Mouse (Mus musculus): ENCODE measurements around the gene Psors1c2. TPM values are rescaled to one million over a fixed set of nuclear protein-coding genes. Genes with fewer than 3 reads are reported as not detected.

Psors1c2 gene
- polyA plus RNA-seq, 1 experiment: 7.0 TPM

DNA sequence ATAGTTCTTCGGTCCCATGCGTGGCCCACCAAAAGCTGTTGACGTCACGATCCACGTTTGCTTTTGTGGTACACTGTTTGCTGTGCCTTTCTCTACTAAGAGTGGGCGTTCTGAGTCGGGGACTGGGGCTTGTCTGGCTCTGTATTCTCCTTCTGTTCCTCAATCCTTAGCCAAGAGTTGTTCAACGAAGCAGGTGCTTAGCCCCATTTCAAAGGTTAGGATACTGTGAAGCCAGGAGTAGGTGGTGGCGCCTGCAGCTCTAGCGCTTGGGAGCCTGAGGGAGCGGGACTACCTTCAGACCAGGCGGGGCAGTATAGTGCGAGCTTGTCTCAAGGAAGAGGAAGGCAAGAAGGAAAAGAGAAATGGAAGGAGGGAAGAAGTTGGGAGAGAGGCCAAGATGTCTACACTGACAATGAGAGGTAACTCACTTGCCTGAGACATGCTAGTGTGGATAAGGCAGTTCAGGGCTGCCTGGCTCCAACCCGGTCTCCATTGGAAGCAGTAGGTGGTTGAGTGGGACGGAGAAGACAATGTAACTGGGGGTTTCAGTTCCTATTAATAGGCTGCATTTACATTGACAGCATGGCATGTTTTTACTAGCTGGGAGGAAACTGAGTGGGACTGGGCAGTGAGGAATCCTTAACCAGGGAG, 9.9 kb downstream of the Psors1c2 start:
- Histone ChIP-seq H3K9me3 (replicated peaks; ENCODE audit: control insufficient read depth, insufficient read depth, low read length, poor library complexity, severe bottlenecking) (no peaks in the 10 kb centered on the region), H3K36me3 (ENCODE audit: control insufficient read depth, insufficient read depth, low read length, poor library complexity, severe bottlenecking) (no peaks in the 10 kb centered on the region), H3K27me3 (ENCODE audit: control insufficient read depth, insufficient read depth, low read length, poor library complexity, severe bottlenecking) (no peaks in the 10 kb centered on the region), H3K27ac (ENCODE audit: insufficient read depth, low read length) (peak overlapping the region; percentile 59), H3K4me1 (ENCODE audit: control insufficient read depth, insufficient read depth, low read length) (peaks cover 5% of the 10 kb centered on the region), H3K4me3 (ENCODE audit: low read depth, low read length) (no peak overlapping the region), H3K9ac (ENCODE audit: low read depth, poor library complexity, severe bottlenecking) (no peak overlapping the region; the same call in 1 of the 2 replicates)
- TF ChIP-seq CTCF (IDR thresholded peaks at IDR 0.05; ENCODE audit: low read depth, low read length): no peak
- TF ChIP-seq EP300 (IDR thresholded peaks at IDR 0.05; ENCODE audit: insufficient read depth, low read depth, low read length): no peak
- no peak for TF ChIP-seq POLR2A (IDR thresholded peaks at IDR 0.05; ENCODE audit: insufficient read depth, low read length)

- H3K9ac ChIP-seq (ENCODE audit: low read depth, poor library complexity, severe bottlenecking): no peak overlapping the region; the same call in 1 of the 2 replicates
- H3K36me3 ChIP-seq (ENCODE audit: control insufficient read depth, insufficient read depth, low read length, poor library complexity, severe bottlenecking): no peaks in the 10 kb centered on the region
- no peaks in the 10 kb centered on the region for H3K9me3 ChIP-seq (replicated peaks; ENCODE audit: control insufficient read depth, insufficient read depth, low read length, poor library complexity, severe bottlenecking)
- TF ChIP-seq CTCF (IDR thresholded peaks at IDR 0.05; ENCODE audit: low read depth, low read length): no peak
- TF ChIP-seq EP300 (IDR thresholded peaks at IDR 0.05; ENCODE audit: insufficient read depth, low read depth, low read length): peak; percentile 81
- no peaks in the 10 kb centered on the region for H3K27me3 ChIP-seq (ENCODE audit: control insufficient read depth, insufficient read depth, low read length, poor library complexity, severe bottlenecking)
- peaks cover 5% of the 10 kb centered on the region for H3K4me1 ChIP-seq (ENCODE audit: control insufficient read depth, insufficient read depth, low read length)
- no peak overlapping the region for H3K4me3 ChIP-seq (ENCODE audit: low read depth, low read length)
- peak overlapping the region; percentile 66 for H3K27ac ChIP-seq (ENCODE audit: insufficient read depth, low read length)
These were observed 10.4 kb downstream of the Psors1c2 start for GRCm38 (mm10) chr17:35543412-35543861.

DNA sequence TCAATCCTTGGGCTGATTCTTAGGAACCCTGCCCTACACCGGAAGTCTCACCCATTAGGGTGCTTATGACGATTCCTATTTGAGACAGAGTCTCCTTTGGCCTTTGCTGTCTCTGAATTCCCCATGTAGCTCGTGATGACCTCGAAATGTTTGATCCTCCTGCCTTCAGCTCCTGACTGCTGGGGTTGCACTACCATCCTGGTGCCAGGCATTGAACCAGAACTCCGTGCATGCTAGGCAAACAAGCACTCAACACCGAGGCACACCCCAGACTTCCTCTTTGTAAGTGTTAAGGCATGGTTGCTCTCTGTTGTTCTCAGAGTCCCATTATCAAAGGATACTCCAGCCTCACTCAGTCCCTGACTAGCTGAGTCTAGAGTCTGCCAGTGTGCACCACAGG, 11.0 kb downstream of the Psors1c2 start:
- Histone ChIP-seq H3K4me3 (ENCODE audit: low read depth, low read length) (no peak overlapping the region), H3K27ac (ENCODE audit: insufficient read depth, low read length) (peak overlapping the region; percentile 66), H3K9ac (ENCODE audit: low read depth, poor library complexity, severe bottlenecking) (no peak overlapping the region), H3K36me3 (ENCODE audit: control insufficient read depth, insufficient read depth, low read length, poor library complexity, severe bottlenecking) (no peaks in the 10 kb centered on the region), H3K27me3 (ENCODE audit: control insufficient read depth, insufficient read depth, low read length, poor library complexity, severe bottlenecking) (no peaks in the 10 kb centered on the region), H3K4me1 (ENCODE audit: control insufficient read depth, insufficient read depth, low read length) (peaks cover 7% of the 10 kb centered on the region), H3K9me3 (replicated peaks; ENCODE audit: control insufficient read depth, insufficient read depth, low read length, poor library complexity, severe bottlenecking) (no peaks in the 10 kb centered on the region)
- TF ChIP-seq POLR2A (IDR thresholded peaks at IDR 0.05; ENCODE audit: insufficient read depth, low read length) (no peak), EP300 (IDR thresholded peaks at IDR 0.05; ENCODE audit: insufficient read depth, low read depth, low read length) (no peak), CTCF (IDR thresholded peaks at IDR 0.05; ENCODE audit: low read depth, low read length) (no peak)

DNA sequence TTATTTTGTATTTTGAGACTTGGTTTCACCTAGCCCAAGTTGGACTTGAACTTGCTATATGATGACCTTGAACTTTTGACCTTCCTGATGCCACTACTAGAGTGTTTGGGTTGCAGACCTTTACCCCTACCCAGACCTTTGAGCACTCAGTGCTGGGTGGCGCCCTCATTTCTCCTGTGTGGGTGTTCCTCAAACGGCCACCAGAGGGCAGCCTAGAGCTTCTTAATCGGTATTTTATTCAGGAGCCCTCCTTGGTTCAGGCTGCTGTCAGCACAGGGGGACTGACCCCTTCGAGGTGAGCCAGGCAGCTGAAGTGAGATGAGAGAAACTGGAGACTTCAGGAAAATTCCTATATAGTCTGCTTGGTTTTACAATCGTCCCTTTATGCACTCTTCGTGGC, 11.7 kb downstream of the Psors1c2 start:
- H3K9me3 ChIP-seq (replicated peaks; ENCODE audit: control insufficient read depth, insufficient read depth, low read length, poor library complexity, severe bottlenecking): no peaks in the 10 kb centered on the region
- no peak overlapping the region for H3K9ac ChIP-seq (ENCODE audit: low read depth, poor library complexity, severe bottlenecking)
- no peaks in the 10 kb centered on the region for H3K27me3 ChIP-seq (ENCODE audit: control insufficient read depth, insufficient read depth, low read length, poor library complexity, severe bottlenecking)
- H3K4me1 ChIP-seq (ENCODE audit: control insufficient read depth, insufficient read depth, low read length): peaks cover 5% of the 10 kb centered on the region
- no peak for TF ChIP-seq EP300 (IDR thresholded peaks at IDR 0.05; ENCODE audit: insufficient read depth, low read depth, low read length)
- TF ChIP-seq POLR2A (IDR thresholded peaks at IDR 0.05; ENCODE audit: insufficient read depth, low read length): no peak
- TF ChIP-seq CTCF (IDR thresholded peaks at IDR 0.05; ENCODE audit: low read depth, low read length): peak; percentile 90
- H3K4me3 ChIP-seq (ENCODE audit: low read depth, low read length): no peak overlapping the region
- no peaks in the 10 kb centered on the region for H3K36me3 ChIP-seq (ENCODE audit: control insufficient read depth, insufficient read depth, low read length, poor library complexity, severe bottlenecking)
- H3K27ac ChIP-seq (ENCODE audit: insufficient read depth, low read length): no peak overlapping the region

DNA sequence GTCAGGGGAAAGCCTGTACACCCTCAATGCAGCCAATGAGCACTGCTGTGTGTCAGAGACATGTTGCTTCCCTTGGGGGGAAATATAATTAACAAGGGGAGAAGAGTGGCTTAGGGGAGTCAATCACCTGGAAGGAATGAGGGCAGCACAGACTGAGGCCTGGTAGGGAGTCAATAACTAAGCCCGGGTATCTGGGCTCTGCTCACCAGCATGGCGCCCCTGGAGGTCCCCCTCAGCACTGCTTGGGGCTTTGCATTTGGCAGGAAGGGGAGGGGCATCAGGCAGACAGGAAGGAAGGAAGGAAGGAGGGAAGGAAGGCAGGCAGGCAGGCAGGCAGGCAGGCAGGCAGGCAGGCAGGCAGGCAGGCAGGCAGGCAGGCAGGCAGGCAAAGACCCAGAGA, 14.5 kb downstream of the Psors1c2 start:
- no peaks in the 10 kb centered on the region for H3K36me3 ChIP-seq (ENCODE audit: control insufficient read depth, insufficient read depth, low read length, poor library complexity, severe bottlenecking)
- TF ChIP-seq EP300 (IDR thresholded peaks at IDR 0.05; ENCODE audit: insufficient read depth, low read depth, low read length): 0 out of 2 replicates have a peak, but pooled peaks have one; percentile 29
- TF ChIP-seq CTCF (IDR thresholded peaks at IDR 0.05; ENCODE audit: low read depth, low read length): peak; percentile 47
- no peak for TF ChIP-seq POLR2A (IDR thresholded peaks at IDR 0.05; ENCODE audit: insufficient read depth, low read length)
- no peaks in the 10 kb centered on the region for H3K27me3 ChIP-seq (ENCODE audit: control insufficient read depth, insufficient read depth, low read length, poor library complexity, severe bottlenecking)
- H3K4me1 ChIP-seq (ENCODE audit: control insufficient read depth, insufficient read depth, low read length): peaks cover 11% of the 10 kb centered on the region
- H3K9me3 ChIP-seq (replicated peaks; ENCODE audit: control insufficient read depth, insufficient read depth, low read length, poor library complexity, severe bottlenecking): no peaks in the 10 kb centered on the region
- H3K4me3 ChIP-seq (ENCODE audit: low read depth, low read length): peak overlapping the region; percentile 47
- peak overlapping the region; percentile 21 for H3K9ac ChIP-seq (ENCODE audit: low read depth, poor library complexity, severe bottlenecking)
- peak overlapping the region; percentile 91 for H3K27ac ChIP-seq (ENCODE audit: insufficient read depth, low read length)

DNA sequence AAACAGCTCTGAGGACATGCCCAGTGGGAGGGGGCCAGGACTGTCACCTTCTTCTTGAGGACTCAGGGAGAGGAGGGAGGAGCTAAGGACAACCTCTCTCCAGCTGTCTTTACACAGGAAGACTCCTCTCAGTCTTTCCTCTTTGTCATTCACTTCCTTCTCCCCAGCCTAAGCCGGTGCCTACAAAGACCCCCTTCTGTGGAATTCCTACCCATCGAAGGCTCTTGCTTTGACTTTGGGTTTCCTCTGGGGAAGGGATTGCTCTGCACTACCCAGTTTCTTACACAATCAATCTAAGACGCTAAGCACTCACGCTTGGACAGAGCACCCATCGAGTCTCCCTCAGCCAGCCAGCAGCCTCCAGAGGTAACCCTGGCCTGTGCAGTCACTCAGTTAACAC, 15.6 kb downstream of the Psors1c2 start:
- Histone ChIP-seq H3K27me3 (ENCODE audit: control insufficient read depth, insufficient read depth, low read length, poor library complexity, severe bottlenecking) (no peaks in the 10 kb centered on the region), H3K36me3 (ENCODE audit: control insufficient read depth, insufficient read depth, low read length, poor library complexity, severe bottlenecking) (no peaks in the 10 kb centered on the region), H3K9ac (ENCODE audit: low read depth, poor library complexity, severe bottlenecking) (no peak overlapping the region), H3K4me1 (ENCODE audit: control insufficient read depth, insufficient read depth, low read length) (peaks cover 10% of the 10 kb centered on the region), H3K9me3 (replicated peaks; ENCODE audit: control insufficient read depth, insufficient read depth, low read length, poor library complexity, severe bottlenecking) (no peaks in the 10 kb centered on the region), H3K27ac (ENCODE audit: insufficient read depth, low read length) (peak overlapping the region; percentile 91), H3K4me3 (ENCODE audit: low read depth, low read length) (no peak overlapping the region)
- TF ChIP-seq POLR2A (IDR thresholded peaks at IDR 0.05; ENCODE audit: insufficient read depth, low read length) (no peak), CTCF (IDR thresholded peaks at IDR 0.05; ENCODE audit: low read depth, low read length) (no peak), EP300 (IDR thresholded peaks at IDR 0.05; ENCODE audit: insufficient read depth, low read depth, low read length) (no peak)
